Mouse (Mus musculus) adipocyte (in vitro differentiated cells): ENCODE data around the gene 0610037L13Rik.
A peak's percentile ranks its signal among the peaks of the same experiment; 100 is the strongest.

ENCODE experiments used
- DNase-seq: peaks from one replicate; pipeline ENCODE4 v3.0.0-alpha.2; 2016; ENCODE audit warnings: low spot score

Gene 0610037L13Rik

GRCm38 (mm10) chr4:107889731-107890432 is at the start of gene 0610037L13Rik:
Gene 0610037L13Rik, plus strand, starts transcription at chr4:107889813.
- DNase-seq, result peak; percentile 94

GRCm38 (mm10) chr4:107843687-107844086 is 45.9 kb upstream of the 0610037L13Rik start:
- DNase-seq, result no peak

GRCm38 (mm10) chr4:107844971-107845370 is 44.6 kb upstream of the 0610037L13Rik start:
- DNase-seq, result peak; percentile 69

- no peak for DNase-seq
Observed at GRCm38 (mm10) chr4:107846795-107847194, 42.8 kb upstream of the 0610037L13Rik start.

GRCm38 (mm10) chr4:107848546-107848945 is 41.1 kb upstream of the 0610037L13Rik start:
- DNase-seq, result peak; percentile 28

- no peak for DNase-seq
Observed at GRCm38 (mm10) chr4:107849621-107850020, 40.0 kb upstream of the 0610037L13Rik start.

- no peak for DNase-seq
Observed at GRCm38 (mm10) chr4:107850091-107850490, 39.5 kb upstream of the 0610037L13Rik start.

- no peak for DNase-seq
Observed at GRCm38 (mm10) chr4:107853333-107853732, 36.3 kb upstream of the 0610037L13Rik start.

- no peak for DNase-seq
Observed at GRCm38 (mm10) chr4:107853836-107854235, 35.8 kb upstream of the 0610037L13Rik start.

GRCm38 (mm10) chr4:107856958-107857686 is 32.5 kb upstream of the 0610037L13Rik start:
- peak; percentile 21 for DNase-seq

GRCm38 (mm10) chr4:107858995-107859394 is 30.6 kb upstream of the 0610037L13Rik start:
- no peak for DNase-seq

GRCm38 (mm10) chr4:107864866-107865265 is 24.7 kb upstream of the 0610037L13Rik start:
- no peak for DNase-seq

- peak; percentile 98 for DNase-seq
Observed at GRCm38 (mm10) chr4:107879254-107880050, 10.2 kb upstream of the 0610037L13Rik start, which contains the start of gene Magoh. Gene Magoh, plus strand, starts transcription at chr4:107879755.

GRCm38 (mm10) chr4:107881631-107882030 is 8.0 kb upstream of the 0610037L13Rik start:
- no peak for DNase-seq

GRCm38 (mm10) chr4:107886371-107886770 is 3.2 kb upstream of the 0610037L13Rik start:
- no peak for DNase-seq

GRCm38 (mm10) chr4:107889385-107889730 is 255 bp upstream of the 0610037L13Rik start:
- no peak for DNase-seq

- peak; percentile 52 for DNase-seq
Observed at GRCm38 (mm10) chr4:107892663-107893062, 3.0 kb downstream of the 0610037L13Rik start.

- no peak for DNase-seq
Observed at GRCm38 (mm10) chr4:107899211-107899927, 9.8 kb downstream of the 0610037L13Rik start.

GRCm38 (mm10) chr4:107900206-107900605 is 10.6 kb downstream of the 0610037L13Rik start:
- DNase-seq, result peak; percentile 69

- no peak for DNase-seq
Observed at GRCm38 (mm10) chr4:107904252-107904651, 14.6 kb downstream of the 0610037L13Rik start.

- no peak for DNase-seq
Observed at GRCm38 (mm10) chr4:107906561-107906960, 16.9 kb downstream of the 0610037L13Rik start.

GRCm38 (mm10) chr4:107910020-107910419 is 20.4 kb downstream of the 0610037L13Rik start:
- DNase-seq, result no peak
